Mouse (Mus musculus): ENCODE measurements around the gene Evi2. TPM values are rescaled to one million over a fixed set of nuclear protein-coding genes. Genes with fewer than 3 reads are reported as not detected.

Gene Evi2
- total and polyA plus RNA-seq, 3 experiments: 0.15 to 1.2 TPM; not detected in 1

DNA sequence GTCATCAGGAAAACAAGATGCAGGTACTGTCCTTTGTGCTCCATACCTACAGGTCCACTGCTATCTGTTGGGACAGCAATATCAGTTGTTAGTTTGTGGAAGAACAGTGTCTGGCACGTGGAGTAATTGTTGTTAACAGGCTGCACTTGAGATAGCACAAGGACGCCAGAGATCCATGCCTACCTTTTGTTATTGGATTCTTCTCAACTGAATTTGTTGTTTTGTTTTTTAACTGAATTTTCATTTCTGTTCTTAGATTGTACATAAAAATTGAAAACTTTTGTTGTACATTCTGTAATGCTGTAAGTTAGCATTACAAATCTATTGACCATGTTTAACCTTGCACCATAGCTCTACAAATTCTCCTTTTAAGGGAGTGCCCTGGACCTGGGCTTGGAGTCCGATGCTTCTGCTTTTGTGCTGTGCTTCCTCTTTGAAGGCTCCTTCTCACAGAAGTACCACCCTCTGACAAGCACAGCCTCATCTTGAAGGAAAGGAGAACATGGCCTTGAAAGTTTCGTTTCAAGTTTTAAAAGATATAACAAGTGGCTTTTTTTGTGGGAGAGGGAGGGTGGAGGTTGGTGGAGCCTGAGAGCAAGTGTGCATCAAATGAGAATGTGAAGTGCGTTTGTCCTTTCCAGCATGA is 2.5 kb downstream of the Evi2 start (continued):
- TF ChIP-seq E2F4 (IDR thresholded peaks at IDR 0.05; ENCODE audit: borderline replicate concordance, low read depth, low read length): no peak
- TF ChIP-seq GATA1 (IDR thresholded peaks at IDR 0.05; ENCODE audit: low read depth, low read length): no peak
- no peak for TF ChIP-seq USF2 (IDR thresholded peaks at IDR 0.05; ENCODE audit: borderline replicate concordance in 1 of 2, insufficient read depth in 1 of 2, low read depth in 1 of 2, low read length in 2 of 2)

DNA sequence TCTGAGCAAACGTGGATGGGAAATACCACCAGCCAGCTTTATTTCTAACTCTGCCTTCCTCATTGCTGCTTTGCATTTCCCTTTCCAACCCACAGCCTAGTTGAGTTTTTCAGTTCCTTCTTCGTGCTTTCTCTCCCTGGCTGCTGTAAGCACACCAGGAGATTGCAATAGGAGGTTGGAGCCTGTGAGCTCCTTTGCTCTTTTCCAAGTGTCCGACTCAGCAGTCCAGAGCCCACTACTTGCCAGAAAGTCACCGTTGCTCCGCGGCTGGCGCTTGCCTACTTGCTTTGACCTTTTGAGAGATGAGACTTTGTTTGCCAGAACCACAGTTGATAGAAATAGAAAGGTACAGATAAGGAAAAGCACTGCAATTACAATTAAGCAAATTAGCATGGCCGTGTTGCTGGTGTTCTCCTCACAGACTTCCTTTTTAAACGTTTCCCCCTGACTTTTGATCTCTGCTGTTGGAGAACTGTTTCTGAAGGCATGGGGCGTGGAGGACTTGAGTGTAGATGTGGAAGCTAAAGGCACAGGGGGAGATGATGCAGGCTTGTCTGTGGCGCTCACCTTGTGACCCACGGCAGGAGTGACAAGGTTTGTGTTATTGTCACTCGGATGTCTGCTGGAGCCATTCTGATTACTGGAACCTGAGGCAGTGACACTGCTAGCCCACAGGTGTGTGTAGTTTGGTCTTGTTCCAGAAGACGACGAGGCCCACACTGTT is 3.2 kb downstream of the Evi2 start:
- DNase-seq (ENCODE audit: low read depth, low spot score): peak; percentile 86
- Histone ChIP-seq H3K9ac (ENCODE audit: control insufficient read depth, low read depth, low read length, poor library complexity, severe bottlenecking) (peak overlapping the region; percentile 65), H3K36me3 (ENCODE audit: control insufficient read depth in 1 of 2, insufficient read depth in 2 of 2, low read length in 2 of 2) (peaks cover 0 to 45% of the 10 kb centered on the region in 2 experiments; a peak in 2 of 4 replicates), H3K9me3 (replicated peaks; ENCODE audit: insufficient read depth, low read length) (no peaks in the 10 kb centered on the region), H3K4me1 (ENCODE audit: control insufficient read depth in 1 of 2, insufficient read depth in 2 of 2, low read length in 2 of 2) (peaks cover 24 to 27% of the 10 kb centered on the region in 2 experiments), H3K27me3 (ENCODE audit: control insufficient read depth in 1 of 2, insufficient read depth in 2 of 2, low read length in 2 of 2) (no peaks in the 10 kb centered on the region), H3K27ac (ENCODE audit: control insufficient read depth, low read depth, low read length) (peak overlapping the region; percentile 80), H3K79me2 (ENCODE audit: control insufficient read depth, insufficient read depth, low read length, poor library complexity) (peaks cover 7% of the 10 kb centered on the region), H3K4me3 (ENCODE audit: control insufficient read depth in 1 of 2, insufficient read depth in 1 of 2, low read depth in 2 of 2, low read length in 2 of 2) (peak overlapping the region; percentile 48 to 58)
- TF ChIP-seq BHLHE40 (IDR thresholded peaks at IDR 0.05; ENCODE audit: borderline replicate concordance, low read depth, low read length): no peak
- TF ChIP-seq GABPA (IDR thresholded peaks at IDR 0.05; ENCODE audit: low read depth, low read length): no peak
- peak; percentile 44 for TF ChIP-seq ETS1 (IDR thresholded peaks at IDR 0.05; ENCODE audit: low read depth, low read length)
- TF ChIP-seq USF2 (IDR thresholded peaks at IDR 0.05; ENCODE audit: borderline replicate concordance in 1 of 2, insufficient read depth in 1 of 2, low read depth in 1 of 2, low read length in 2 of 2): no peak
- no peak for TF ChIP-seq CHD1 (IDR thresholded peaks at IDR 0.05; ENCODE audit: low read depth, low read length)
- TF ChIP-seq RAD21 (IDR thresholded peaks at IDR 0.05; ENCODE audit: low read depth, low read length): no peak
- TF ChIP-seq MAZ (IDR thresholded peaks at IDR 0.05; ENCODE audit: low read depth, low read length): no peak
- no peak for TF ChIP-seq MAFK (IDR thresholded peaks at IDR 0.05; ENCODE audit: borderline replicate concordance, low read depth, low read length)
- TF ChIP-seq CTCF (IDR thresholded peaks at IDR 0.05 in 2 of 3, conservative IDR thresholded peaks at IDR 0.05 in 1 of 3; ENCODE audit: control insufficient read depth in 1 of 3, insufficient read depth in 1 of 3, low read depth in 2 of 3, low read length in 3 of 3, poor library complexity in 1 of 3, severe bottlenecking in 1 of 3): no peak
- TF ChIP-seq POLR2AphosphoS2 (IDR thresholded peaks at IDR 0.05; ENCODE audit: low read length): peak; percentile 33; the same call in 1 of the 2 replicates
- no peak for TF ChIP-seq NRF1 (IDR thresholded peaks at IDR 0.05; ENCODE audit: insufficient read depth, low read depth, low read length, poor library complexity, severe bottlenecking)
- TF ChIP-seq KAT2A (conservative IDR thresholded peaks at IDR 0.05; ENCODE audit: low read depth, low read length): no peak
- TF ChIP-seq ELF1 (IDR thresholded peaks at IDR 0.05; ENCODE audit: low read depth, low read length): 0 out of 2 replicates have a peak, but pooled peaks have one; percentile 7
- TF ChIP-seq TAL1 (IDR thresholded peaks at IDR 0.05; ENCODE audit: low read length): no peak
- TF ChIP-seq EP300 (IDR thresholded peaks at IDR 0.05; ENCODE audit: low read depth in 1 of 2, low read length in 2 of 2): peak in 1 of 2 experiments; percentile 45; a peak in 1 of 4 replicates
- TF ChIP-seq MXI1 (IDR thresholded peaks at IDR 0.05; ENCODE audit: low read depth, low read length): peak; percentile 56
- TF ChIP-seq ZC3H11A (IDR thresholded peaks at IDR 0.05; ENCODE audit: low read depth, low read length): no peak
- no peak for TF ChIP-seq HCFC1 (IDR thresholded peaks at IDR 0.05; ENCODE audit: low read depth, low read length)
- no peak; the same call in 1 of the 2 replicates for TF ChIP-seq ZMIZ1 (IDR thresholded peaks at IDR 0.05; ENCODE audit: low read depth, low read length)
- TF ChIP-seq RCOR1 (IDR thresholded peaks at IDR 0.05; ENCODE audit: low read depth, low read length): peak; percentile 49; the same call in 1 of the 2 replicates
- no peak for TF ChIP-seq CHD2 (IDR thresholded peaks at IDR 0.05; ENCODE audit: low read length)
- TF ChIP-seq MAX (IDR thresholded peaks at IDR 0.05; ENCODE audit: low read length): no peak
- TF ChIP-seq TBP (IDR thresholded peaks at IDR 0.05; ENCODE audit: low read depth, low read length): peak; percentile 67; the same call in 1 of the 2 replicates
- no peak for TF ChIP-seq POLR2AphosphoS5 (IDR thresholded peaks at IDR 0.05; ENCODE audit: borderline replicate concordance, low read depth, low read length)
- TF ChIP-seq GATA1 (IDR thresholded peaks at IDR 0.05; ENCODE audit: low read depth, low read length): peak; percentile 73
- no peak for TF ChIP-seq ZNF384 (IDR thresholded peaks at IDR 0.05; ENCODE audit: low read depth, low read length)
- TF ChIP-seq TCF12 (IDR thresholded peaks at IDR 0.05; ENCODE audit: low read depth, low read length): no peak
- no peak for TF ChIP-seq ZKSCAN1 (IDR thresholded peaks at IDR 0.05; ENCODE audit: low read depth, low read length)
- no peak for TF ChIP-seq E2F4 (IDR thresholded peaks at IDR 0.05; ENCODE audit: borderline replicate concordance, low read depth, low read length)
- TF ChIP-seq USF1 (IDR thresholded peaks at IDR 0.05; ENCODE audit: low read depth, low read length): no peak
- no peak for TF ChIP-seq MEF2A (IDR thresholded peaks at IDR 0.05; ENCODE audit: extremely low read depth, insufficient replicate concordance, low read depth, low read length, poor library complexity, severe bottlenecking)
